Mouse (Mus musculus): ENCODE measurements around the gene Sostdc1. TPM values are rescaled to one million over a fixed set of nuclear protein-coding genes. Genes with fewer than 3 reads are reported as not detected.

The Sostdc1 gene
- 1 to 10 TPM; 4.5 to 5.0 TPM for total RNA-seq (2021)

- DNase-seq, result no peak
- intact Hi-C loops (cut with DNase I), result no loop called here
Observed at GRCm38 (mm10) chr12:36313916-36314315, at the start of gene Sostdc1. Gene Sostdc1 (plus strand): TSS chr12:36314139.

- no peak for DNase-seq
- intact Hi-C loops (cut with DNase I), result no loop called here
Observed at GRCm38 (mm10) chr12:36267670-36268246, 46.2 kb upstream of the Sostdc1 start.

- intact Hi-C loops (cut with DNase I), result no loop called here
- peak; percentile 6 for DNase-seq
Observed at GRCm38 (mm10) chr12:36274823-36275222, 39.1 kb upstream of the Sostdc1 start.

- intact Hi-C loops (cut with DNase I), result no loop called here
- peak; percentile 82 for DNase-seq
Observed at GRCm38 (mm10) chr12:36289634-36290033, 24.3 kb upstream of the Sostdc1 start.

- intact Hi-C loops (cut with DNase I), result no loop called here
- DNase-seq, result no peak
Observed at GRCm38 (mm10) chr12:36290465-36290864, 23.5 kb upstream of the Sostdc1 start.

GRCm38 (mm10) chr12:36291346-36291745 is 22.6 kb upstream of the Sostdc1 start:
- intact Hi-C loops (cut with DNase I), result no loop called here
- DNase-seq, result no peak

GRCm38 (mm10) chr12:36302326-36302725 is 11.6 kb upstream of the Sostdc1 start:
- intact Hi-C loops (cut with DNase I), result no loop called here
- peak; percentile 14 for DNase-seq

- intact Hi-C loops (cut with DNase I), result no loop called here
- DNase-seq, result no peak
Observed at GRCm38 (mm10) chr12:36302905-36303642, 10.9 kb upstream of the Sostdc1 start.

GRCm38 (mm10) chr12:36308737-36309420 is 5.1 kb upstream of the Sostdc1 start:
- intact Hi-C loops (cut with DNase I), result no loop called here
- DNase-seq, result no peak

- intact Hi-C loops (cut with DNase I), result no loop called here
- DNase-seq, result no peak
Observed at GRCm38 (mm10) chr12:36313015-36313414, 924 bp upstream of the Sostdc1 start.

GRCm38 (mm10) chr12:36314446-36314845 is 507 bp downstream of the Sostdc1 start:
- intact Hi-C loops (cut with DNase I), result no loop called here
- DNase-seq, result no peak

- intact Hi-C loops (cut with DNase I), result no loop called here
- DNase-seq, result no peak
Observed at GRCm38 (mm10) chr12:36315527-36315926, 1.6 kb downstream of the Sostdc1 start.

GRCm38 (mm10) chr12:36316056-36316455 is 2.1 kb downstream of the Sostdc1 start:
- intact Hi-C loops (cut with DNase I), result no loop called here
- no peak for DNase-seq

- DNase-seq, result peak; percentile 65
- intact Hi-C loops (cut with DNase I), result no loop called here
Observed at GRCm38 (mm10) chr12:36317036-36317819, 3.3 kb downstream of the Sostdc1 start.

- DNase-seq, result no peak
- intact Hi-C loops (cut with DNase I), result no loop called here
Observed at GRCm38 (mm10) chr12:36317820-36318135, 3.8 kb downstream of the Sostdc1 start.

GRCm38 (mm10) chr12:36326101-36326521 is 12.2 kb downstream of the Sostdc1 start:
- intact Hi-C loops (cut with DNase I), result no loop called here
- no peak for DNase-seq

- intact Hi-C loops (cut with DNase I), result no loop called here
Observed at GRCm38 (mm10) chr12:36332676-36333075, 18.7 kb downstream of the Sostdc1 start.

GRCm38 (mm10) chr12:36333837-36334281 is 19.9 kb downstream of the Sostdc1 start:
- intact Hi-C loops (cut with DNase I), result no loop called here
- DNase-seq, result no peak

More at GRCm38 (mm10) chr12:36332676-36333075, 18.7 kb downstream of the Sostdc1 start:
- DNase-seq, result peak; percentile 6

- intact Hi-C loops (cut with DNase I), result no loop called here
- DNase-seq, result no peak
Observed at GRCm38 (mm10) chr12:36344131-36344530, 30.2 kb downstream of the Sostdc1 start.

- intact Hi-C loops (cut with DNase I), result no loop called here
- DNase-seq, result no peak
Observed at GRCm38 (mm10) chr12:36360064-36360463, 46.1 kb downstream of the Sostdc1 start.

GRCm38 (mm10) chr12:36360693-36361092 is 46.8 kb downstream of the Sostdc1 start:
- intact Hi-C loops (cut with DNase I), result no loop called here
- no peak for DNase-seq
